25 mouse cellular contexts compared by ENCODE assay signal in the genomic region with DNA sequence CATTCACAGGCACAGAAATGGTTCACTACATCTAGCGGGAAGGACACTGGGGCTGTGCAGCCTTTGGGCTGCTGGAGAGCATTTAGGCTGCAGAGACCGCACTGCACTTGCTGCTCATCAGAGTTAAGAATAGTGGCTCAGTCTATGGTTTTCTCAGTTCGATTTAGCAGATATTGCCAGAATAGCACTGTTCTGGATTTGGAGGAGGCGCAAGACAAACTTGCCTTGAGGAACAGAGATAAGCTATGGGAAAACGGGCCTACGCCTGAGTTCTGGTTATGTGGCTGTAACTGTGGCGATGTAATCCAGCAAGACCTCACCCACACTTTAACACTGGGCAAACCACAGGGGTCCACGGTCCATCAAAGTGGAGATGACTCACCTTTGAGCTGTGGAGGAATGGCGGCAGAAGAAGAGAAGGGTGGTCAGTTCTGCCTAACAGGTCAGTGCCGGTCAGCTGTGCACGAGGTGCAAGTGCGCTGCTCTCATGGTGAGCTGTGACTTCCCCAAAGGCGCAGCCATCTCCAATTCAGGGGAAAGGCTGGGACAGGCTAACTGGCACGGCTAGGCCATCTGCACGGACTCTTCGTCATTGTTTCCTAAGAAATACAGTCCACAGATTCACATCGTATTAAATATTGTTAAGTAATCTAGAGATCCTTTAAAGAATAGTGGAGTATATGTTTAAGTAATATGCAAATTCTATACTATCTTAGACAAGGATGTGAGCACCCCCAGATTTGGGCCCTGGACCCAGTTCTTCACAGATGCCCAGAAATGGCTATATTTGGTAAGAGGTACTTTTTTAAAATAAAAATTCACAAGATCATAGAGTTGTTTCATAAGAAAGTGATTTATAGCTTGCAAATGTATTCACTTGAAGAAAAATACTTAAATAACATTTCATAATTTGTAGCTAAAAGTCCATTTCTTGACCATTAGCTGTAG.
DNase-seq lines count a peak whose midpoint lies in the region; ATAC-seq and TF ChIP-seq lines count a peak whose summit lies in the region.
"Had no signal": no experiment of that assay in that cellular context is flagged by ENCODE, and none has a peak within 500 bp of the region (broad histone marks: within the 10 kb centered on the region; RNA-seq: fewer than 3 reads in every experiment).

No protein-coding gene starts in this region.

- no peaks in the 10 kb centered on the region for H3K4me1 ChIP-seq in megakaryocyte, embryonic 14.5 days
- peaks cover 12% of the 10 kb centered on the region for H3K4me1 ChIP-seq in cortical plate, adult 2 months (ENCODE audit: control insufficient read depth, insufficient read depth, low read length)
- H3K4me1 ChIP-seq: hindbrain, embryonic 12.5 days; limb, embryonic 15.5 days; midbrain, embryonic 15.5 days; neural tube, embryonic 13.5 days had no signal

- no peak for TF ChIP-seq CTCF in cortical plate, adult 2 months (IDR thresholded peaks at IDR 0.05; ENCODE audit: extremely low read depth, insufficient read depth, low read length)

- H3K36me3 ChIP-seq in megakaryocyte, embryonic 14.5 days (replicated peaks; ENCODE audit: low read length): no peaks in the 10 kb centered on the region
- H3K36me3 ChIP-seq: embryonic facial prominence, embryonic 13.5 days; hindbrain, embryonic 12.5 days; limb, embryonic 15.5 days; midbrain, embryonic 15.5 days; neural tube, embryonic 13.5 days had no signal

- peak overlapping the region; percentile 79 for H3K27ac ChIP-seq in cortical plate, adult 2 months (ENCODE audit: insufficient read depth, low read length)
- H3K27ac ChIP-seq: embryonic facial prominence, embryonic 13.5 days; hindbrain, embryonic 12.5 days; kidney, postnatal 0 days; limb, embryonic 15.5 days; liver, embryonic 14.5 days; midbrain, embryonic 15.5 days; neural tube, embryonic 13.5 days had no signal

- ATAC-seq in megakaryocyte, adult 5-6 weeks (ENCODE audit: poor library complexity, severe bottlenecking): no peak
- ATAC-seq: activated CD4-positive, CD25-positive, alpha-beta regulatory T cell, adult 4 months; midbrain, embryonic 15.5 days had no signal

- no peak for TF ChIP-seq POLR2A in cortical plate, adult 2 months (IDR thresholded peaks at IDR 0.05; ENCODE audit: extremely low read depth, insufficient read depth, low read length)

- H3K9me3 ChIP-seq in megakaryocyte, embryonic 14.5 days: no peaks in the 10 kb centered on the region
- H3K9me3 ChIP-seq: embryonic facial prominence, embryonic 13.5 days; hindbrain, embryonic 12.5 days; limb, embryonic 15.5 days; midbrain, embryonic 15.5 days; neural tube, embryonic 13.5 days had no signal

- no peaks in the 10 kb centered on the region for H3K27me3 ChIP-seq in megakaryocyte, embryonic 14.5 days (replicated peaks)
- H3K27me3 ChIP-seq: embryonic facial prominence, embryonic 13.5 days; hindbrain, embryonic 12.5 days; limb, embryonic 15.5 days; midbrain, embryonic 15.5 days; neural tube, embryonic 13.5 days had no signal

- peak overlapping the region; percentile 33 for H3K4me3 ChIP-seq in megakaryocyte, embryonic 14.5 days (replicated peaks)
- no peak overlapping the region for H3K4me3 ChIP-seq in cortical plate, adult 2 months (ENCODE audit: insufficient read depth, low read length)
- H3K4me3 ChIP-seq: embryonic facial prominence, embryonic 13.5 days; erythroblast, embryonic 14.5 days; hindbrain, embryonic 12.5 days; limb, embryonic 15.5 days; midbrain, embryonic 15.5 days; myocyte; neural tube, embryonic 13.5 days had no signal

- DNase-seq in heart, adult 11 months: peak; percentile 56
- no peak for DNase-seq in heart, adult 18-20 months
- peak; percentile 8 for DNase-seq in right cerebral cortex, postnatal 14 days
- no peak for DNase-seq in urinary bladder, postnatal 4 days (ENCODE audit: low spot score in 2 of 2)
- DNase-seq: adrenal gland, adult 8-10 months; cerebellum, adult 2 months; cerebellum, postnatal 25 days; embryo, embryonic 11 days; gastrocnemius, postnatal 10 days; kidney, adult 2 months; lung, embryonic 14.5 days; thymus, postnatal 25 days had no signal

Comparison
In these comparisons a context has a peak if more than half of its experiments do, and no peak if none do; other contexts are left out.
1. DNase-seq: peak in heart, adult 11 months (single experiment) and right cerebral cortex, postnatal 14 days (single experiment); none in heart, adult 18-20 months (0 of 2) and urinary bladder, postnatal 4 days (0 of 2).